Mouse (Mus musculus) C2C12 (cell line): ENCODE results near the gene Pex14.

ENCODE experiments used
- CEBPB ChIP-seq: IDR thresholded peaks from one replicate; pipeline ENCODE4 v1.6.1; 2011; ENCODE audit warnings: low read depth, mild to moderate bottlenecking, control low read depth, moderate library complexity
- CTCF ChIP-seq: IDR thresholded peaks from one replicate; pipeline ENCODE4 v1.5.1; 2011; ENCODE audit not compliant: control insufficient read depth, insufficient read depth, insufficient read length
- MYOD1 ChIP-seq: IDR thresholded peaks from one replicate; pipeline ENCODE4 v1.6.1; 2011; ENCODE audit warnings: low read depth; ENCODE audit not compliant: control insufficient read depth, insufficient read length

DNA sequence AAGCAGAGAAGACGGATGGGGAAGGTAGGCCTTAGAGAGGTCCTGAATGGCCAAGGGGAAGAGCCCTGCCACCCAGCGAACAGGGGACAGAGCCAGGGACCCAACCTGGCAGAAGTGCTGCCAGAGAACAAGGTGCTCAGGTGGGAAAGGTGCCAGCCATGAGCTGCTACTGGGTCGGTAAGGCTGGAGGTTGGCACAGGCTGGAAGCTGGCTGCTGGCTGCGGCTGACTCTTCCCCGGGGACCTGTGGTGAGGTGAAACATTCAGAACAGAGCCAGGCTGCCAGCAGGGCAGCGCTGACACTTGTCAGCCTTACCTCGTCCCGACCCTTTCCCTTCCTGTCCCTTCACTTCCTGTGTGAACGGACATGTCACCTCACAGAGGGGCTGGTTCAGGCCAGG lies 171.4 kb downstream of the Pex14 start:
- no peak for TF ChIP-seq MYOD1
- TF ChIP-seq CTCF, result no peak
- TF ChIP-seq CEBPB, result no peak
